Mouse (Mus musculus) fibroblast of lung, adult 2 months (primary cell): Measurements from ENCODE around the gene Atp6v0c.
A peak's percentile ranks its signal among the peaks of the same experiment; 100 is the strongest.

Source experiments
- DNase-seq: peaks from one replicate; pipeline ENCODE4 v3.0.0-alpha.2; 2011; ENCODE audit warnings: low read depth

Gene Atp6v0c

GRCm38 (mm10) chr17:24199252-24199651 lies 29.8 kb upstream of the Atp6v0c start:
- no peak for DNase-seq

DNA sequence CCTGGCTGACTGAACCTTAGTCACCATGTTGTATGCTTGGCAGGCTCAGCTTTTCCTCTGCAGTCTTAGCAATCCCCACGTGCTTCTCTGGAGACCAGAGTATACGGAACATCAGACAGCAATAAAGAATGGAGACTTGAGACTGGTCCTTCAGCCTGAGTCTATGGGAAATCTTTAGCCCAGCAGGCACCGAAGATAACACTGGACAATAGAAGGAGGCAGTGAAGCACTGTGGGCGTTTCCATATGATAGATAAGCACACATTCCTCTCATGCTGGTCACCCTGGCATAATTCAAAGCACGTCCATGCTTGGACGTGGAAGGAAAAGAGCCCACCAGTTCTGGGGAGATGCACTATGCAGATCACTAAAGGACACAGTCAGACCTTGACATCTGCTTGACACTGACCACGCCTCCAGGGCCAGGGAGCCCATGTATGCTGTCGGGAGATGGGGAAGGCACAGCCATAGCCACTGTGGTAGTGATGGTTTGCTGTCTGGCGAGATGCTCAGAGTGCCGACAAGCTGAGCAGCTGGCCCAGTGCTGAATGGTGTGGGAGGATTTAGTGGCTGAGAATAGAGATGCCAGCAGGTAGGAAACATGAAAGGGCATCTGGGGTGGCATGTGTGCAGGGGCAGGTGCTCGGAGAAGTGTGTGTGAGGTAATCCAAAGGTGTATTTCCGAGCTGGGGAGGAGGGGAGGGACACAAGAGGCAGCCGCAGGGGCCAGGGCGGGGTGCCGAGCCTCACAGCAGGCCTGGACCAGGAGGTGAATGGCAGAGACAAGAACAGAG lies 27.7 kb upstream of the Atp6v0c start:
- DNase-seq = no peak

GRCm38 (mm10) chr17:24195349-24195748 lies 25.8 kb upstream of the Atp6v0c start:
- no peak for DNase-seq

- no peak for DNase-seq
Measured at GRCm38 (mm10) chr17:24193769-24194168, 24.3 kb upstream of the Atp6v0c start.

DNA sequence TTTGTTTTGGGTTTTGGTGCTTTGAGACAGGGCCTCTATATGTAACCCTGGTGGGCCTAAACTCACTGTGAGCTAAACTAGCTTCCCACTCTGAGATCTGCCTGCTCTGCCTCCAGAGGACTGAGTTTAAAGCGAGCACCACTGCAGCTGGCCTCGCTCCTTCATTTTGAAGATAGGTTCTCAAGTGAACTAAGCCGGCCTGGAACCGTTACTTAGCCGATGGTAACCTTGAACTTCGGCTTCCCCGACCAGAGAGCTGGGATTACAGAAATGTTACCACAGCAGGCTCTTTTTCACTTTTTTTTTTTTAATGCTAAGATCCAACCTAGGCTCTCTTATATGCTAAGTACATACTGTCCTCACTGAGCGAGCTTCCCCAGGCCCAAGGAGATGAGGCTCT lies 23.8 kb upstream of the Atp6v0c start:
- DNase-seq = no peak

- DNase-seq = no peak
Measured at GRCm38 (mm10) chr17:24192848-24193247, 23.3 kb upstream of the Atp6v0c start.

DNA sequence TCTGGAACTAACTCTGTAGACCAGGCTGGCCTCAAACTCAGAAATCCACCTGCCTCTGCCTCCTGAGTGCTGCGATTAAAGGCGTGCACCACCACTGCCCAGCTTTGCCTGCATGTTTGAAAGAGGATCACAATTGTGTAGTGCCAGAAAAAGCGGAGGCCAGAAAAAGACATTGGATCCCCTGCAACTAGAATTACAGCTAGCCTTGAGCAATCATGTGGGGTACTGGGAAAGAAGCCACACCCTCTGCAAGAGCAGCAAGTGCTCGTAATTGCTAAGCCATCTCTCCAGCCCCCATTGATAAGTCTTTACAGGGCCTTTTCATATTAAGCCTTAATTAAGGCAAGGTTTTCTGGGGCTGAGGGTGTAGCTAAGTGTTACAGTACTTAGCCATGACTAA lies 22.0 kb upstream of the Atp6v0c start:
- DNase-seq = no peak

GRCm38 (mm10) chr17:24190934-24191333 lies 21.4 kb upstream of the Atp6v0c start:
- DNase-seq = no peak

GRCm38 (mm10) chr17:24174259-24174658 lies 4.8 kb upstream of the Atp6v0c start:
- no peak for DNase-seq

DNA sequence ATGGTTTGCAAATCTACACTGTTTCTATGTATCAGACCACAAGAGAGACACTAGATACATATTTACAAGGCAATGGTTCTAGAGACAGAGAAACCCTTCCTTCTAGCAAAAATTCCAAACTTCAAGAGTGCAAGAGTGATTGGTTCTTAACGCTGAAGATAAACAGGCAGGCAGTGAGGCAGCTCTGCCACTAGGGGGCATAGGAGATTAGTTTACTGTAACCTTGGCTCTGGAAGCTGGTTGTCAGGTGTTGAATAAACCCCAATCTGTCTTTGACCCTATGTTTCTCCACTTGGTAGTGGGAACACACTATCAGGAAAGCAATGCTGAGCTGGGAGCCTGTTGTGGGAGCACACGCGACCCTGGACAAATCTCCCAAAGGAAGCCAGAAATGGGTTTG lies 3.9 kb upstream of the Atp6v0c start:
- DNase-seq = no peak

GRCm38 (mm10) chr17:24171738-24172137 lies 2.2 kb upstream of the Atp6v0c start:
- DNase-seq = no peak

- DNase-seq = no peak
Measured at GRCm38 (mm10) chr17:24170729-24171128, 1.2 kb upstream of the Atp6v0c start.

DNA sequence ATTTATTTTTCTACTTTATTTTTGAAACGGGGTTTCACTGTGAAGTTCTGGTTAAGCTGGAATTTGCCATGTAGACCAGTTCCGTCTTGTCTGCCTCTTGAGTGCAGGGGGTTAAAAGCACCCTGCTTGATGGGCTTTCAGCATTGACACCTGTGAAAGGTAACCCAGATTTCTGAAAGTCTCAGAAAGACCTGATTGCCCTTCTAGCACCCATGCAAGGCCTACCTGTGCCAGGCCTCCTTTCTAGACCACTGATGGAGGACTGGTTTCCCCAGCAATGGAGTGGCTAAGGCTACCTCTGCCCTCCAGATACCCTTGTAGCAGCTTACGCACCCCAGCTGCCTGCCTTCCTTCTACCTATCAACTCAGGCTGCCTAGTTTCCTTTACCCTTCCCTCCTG lies 623 bp upstream of the Atp6v0c start:
- DNase-seq = no peak

GRCm38 (mm10) chr17:24168590-24169277 lies 768 bp downstream of the Atp6v0c start:
- no peak for DNase-seq

- no peak for DNase-seq
Measured at GRCm38 (mm10) chr17:24167891-24168505, 1.5 kb downstream of the Atp6v0c start.

- no peak for DNase-seq
Measured at GRCm38 (mm10) chr17:24167120-24167519, 2.4 kb downstream of the Atp6v0c start.

DNA sequence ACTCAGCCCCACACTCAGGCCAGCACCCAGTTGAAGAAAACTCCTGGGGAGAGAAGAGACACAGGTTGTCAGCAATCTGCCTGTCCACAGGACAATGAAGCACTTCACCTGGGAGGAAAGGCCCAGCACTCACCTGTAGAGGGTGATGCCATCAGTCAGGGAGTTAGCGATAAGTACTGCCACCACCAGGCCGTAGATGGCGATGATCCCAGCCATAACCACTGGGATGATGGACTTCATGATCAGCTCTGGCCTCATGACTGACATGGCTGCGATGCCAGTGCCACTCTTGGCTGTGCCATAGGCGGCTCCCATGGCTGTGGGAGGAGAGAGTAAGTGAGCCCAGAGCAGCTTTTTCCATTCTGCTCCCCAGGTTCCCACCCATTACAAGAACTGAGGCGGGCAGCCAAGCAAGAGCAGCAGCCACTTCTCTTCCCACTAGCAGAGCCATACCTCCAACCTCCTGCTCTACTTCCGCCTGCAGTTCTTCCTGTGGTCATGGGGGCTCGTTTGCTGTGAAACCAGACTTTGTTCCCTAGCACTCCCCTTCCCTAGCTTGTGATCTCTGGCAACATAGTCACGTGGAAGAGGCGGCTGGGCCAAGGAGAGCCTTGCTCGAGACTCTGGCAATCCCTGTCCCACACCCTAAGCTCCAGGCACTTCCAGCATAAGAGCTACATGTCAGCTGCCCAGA lies 4.8 kb downstream of the Atp6v0c start:
- DNase-seq = no peak

GRCm38 (mm10) chr17:24163176-24163962 lies 6.1 kb downstream of the Atp6v0c start, which contains the start of gene Amdhd2:
Amdhd2 (minus strand) TSS chr17:24163766.
- peak; percentile 91 for DNase-seq

- DNase-seq = no peak
Measured at GRCm38 (mm10) chr17:24162584-24163175, 6.8 kb downstream of the Atp6v0c start.

GRCm38 (mm10) chr17:24161466-24161865 lies 8.0 kb downstream of the Atp6v0c start:
- no peak for DNase-seq

DNA sequence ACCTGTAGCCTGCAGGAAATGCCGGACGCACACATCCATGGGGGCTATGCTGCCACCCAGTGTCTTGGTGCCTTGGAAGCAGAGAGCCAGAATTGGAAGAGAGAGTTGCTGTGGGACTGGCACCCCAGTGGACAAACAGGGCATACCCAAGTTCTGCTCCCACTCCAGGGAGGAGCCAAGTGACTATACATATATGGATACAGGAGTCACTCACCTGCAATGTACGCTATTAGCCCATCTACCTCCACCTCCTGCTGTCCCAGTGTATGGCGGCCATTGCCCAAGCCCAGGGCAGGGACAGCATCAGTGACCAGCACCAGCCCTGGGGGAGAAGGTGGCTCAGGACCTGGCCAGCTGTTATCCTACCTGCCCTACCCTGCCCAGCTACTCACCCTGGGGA lies 12.0 kb downstream of the Atp6v0c start:
- DNase-seq = no peak
